Mouse (Mus musculus) cerebellum, adult 2 months (tissue): ENCODE results near the gene Ccnq.

ENCODE experiments used
- CTCF ChIP-seq: fragments of 200-500 bp; IDR thresholded peaks from 2 replicates; pipeline ENCODE4 v1.5.1; 2011; ENCODE audit warnings: low read depth, mild to moderate bottlenecking, control low read depth, low read length, moderate library complexity, borderline replicate concordance; ENCODE audit not compliant: insufficient read depth
- POLR2A ChIP-seq: fragments of 200-500 bp; IDR thresholded peaks from 2 replicates; pipeline ENCODE4 v1.6.1; 2011; ENCODE audit warnings: low read length, control low read depth, borderline replicate concordance; ENCODE audit not compliant: insufficient read depth

DNA sequence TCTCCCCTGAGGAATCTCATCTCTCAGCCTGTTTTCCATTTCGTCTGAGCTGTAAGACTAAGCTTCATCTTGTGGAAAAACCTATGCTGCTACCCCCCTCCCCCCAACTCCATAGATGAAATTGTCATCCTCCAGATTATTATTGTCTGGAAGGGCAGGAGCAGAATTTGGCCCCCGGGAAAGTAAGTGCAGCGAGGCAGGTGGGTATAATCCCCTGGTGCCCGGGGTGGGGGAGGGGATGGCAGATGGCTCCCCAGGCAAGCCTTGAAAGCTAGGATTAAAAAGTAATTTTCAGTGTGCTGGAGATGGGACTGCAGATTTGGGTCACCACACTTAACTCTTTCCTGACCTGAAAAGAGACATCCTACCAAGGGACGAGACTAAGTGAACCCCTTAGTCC, 10.7 kb upstream of the Ccnq start:
- TF ChIP-seq POLR2A (no peak), CTCF (no peak)
